Mouse (Mus musculus) testis, adult 2 months (tissue): Measurements from ENCODE around the gene Maml1.

Experiments
- CTCF ChIP-seq: fragments of 200-500 bp; IDR thresholded peaks from 2 replicates; pipeline ENCODE4 v1.5.1; 2012; ENCODE audit warnings: low read depth, mild to moderate bottlenecking, inconsistent platforms, low read length, moderate library complexity; ENCODE audit not compliant: control insufficient read depth, insufficient read depth, insufficient replicate concordance
- POLR2A ChIP-seq: fragments of 200-500 bp; IDR thresholded peaks from 2 replicates; pipeline ENCODE4 v1.6.1; 2012; ENCODE audit warnings: low read depth, mild to moderate bottlenecking, inconsistent platforms, low read length, moderate library complexity; ENCODE audit not compliant: control insufficient read depth

DNA sequence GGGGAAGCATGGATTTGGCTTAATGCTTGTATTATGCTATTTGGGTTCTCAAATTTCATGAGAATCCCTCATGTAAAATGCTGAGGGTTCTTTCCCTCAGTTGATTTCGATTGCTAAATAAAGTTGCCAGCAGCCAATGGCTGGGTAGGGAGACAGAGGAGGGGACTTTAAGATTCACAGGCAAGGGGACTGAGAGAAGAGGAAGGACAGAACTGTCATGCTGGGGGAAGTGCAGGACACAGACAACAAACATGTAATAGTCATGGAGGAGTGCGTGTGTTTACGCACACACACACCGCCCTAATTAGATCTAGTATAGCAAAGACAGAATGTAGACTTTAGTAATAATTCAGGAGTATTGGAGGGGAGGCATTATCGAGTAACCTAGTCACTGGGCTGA lies 6.8 kb downstream of the Maml1 start:
- no peak for TF ChIP-seq CTCF
- no peak for TF ChIP-seq POLR2A
